Mouse (Mus musculus) hindbrain, embryonic 16.5 days (tissue): ENCODE results near the gene Eva1c. TPM values are rescaled to one million over a fixed set of nuclear protein-coding genes. Genes with fewer than 3 reads are reported as not detected.
A peak's percentile ranks its signal among the peaks of the same experiment; 100 is the strongest.

Experiments used
- ATAC-seq: fragments of 200-750 bp; cut with Nextera tagmentation; 2 replicates; pipeline ENCODE4 v1.8.0; 2017; ENCODE audit warnings: moderate TSS enrichment, moderate library complexity
- H3K27ac ChIP-seq: fragments of 300-500 bp; sonication (generic); 2 replicates; pipeline ENCODE4 v1.5.1; 2014; ENCODE audit warnings: low read depth, mild to moderate bottlenecking, control low read depth, low read length, moderate library complexity
- H3K27me3 ChIP-seq: fragments of 300-500 bp; sonication (generic); replicated peaks from 2 replicates; pipeline ENCODE4 v1.6.1; 2014; ENCODE audit warnings: low read length; ENCODE audit not compliant: control insufficient read depth, insufficient read depth
- H3K36me3 ChIP-seq: fragments of 300-500 bp; sonication (generic); 2 replicates; pipeline ENCODE4 v1.6.1; 2014; ENCODE audit warnings: mild to moderate bottlenecking, low read length, moderate library complexity, mixed read lengths; ENCODE audit not compliant: control insufficient read depth, insufficient read depth
- H3K4me1 ChIP-seq: fragments of 300-500 bp; sonication (generic); 2 replicates; pipeline ENCODE4 v1.6.1; 2014; ENCODE audit warnings: low read depth, low read length; ENCODE audit not compliant: control insufficient read depth, insufficient read depth
- H3K4me2 ChIP-seq: fragments of 300-500 bp; sonication (generic); 2 replicates; pipeline ENCODE4 v1.6.1; 2014; ENCODE audit warnings: mild to moderate bottlenecking, low read length, control low read depth, moderate library complexity
- H3K4me3 ChIP-seq: fragments of 300-500 bp; sonication (generic); 2 replicates; pipeline ENCODE4 v1.5.1; 2014; ENCODE audit warnings: mild to moderate bottlenecking, low read length, control low read depth, moderate library complexity
- H3K9ac ChIP-seq: fragments of 300-500 bp; sonication (generic); 2 replicates; pipeline ENCODE4 v1.6.1; 2014; ENCODE audit warnings: low read depth, mild to moderate bottlenecking, control low read depth, low read length, moderate library complexity
- H3K9me3 ChIP-seq: fragments of 300-500 bp; sonication (generic); 2 replicates; pipeline ENCODE4 v1.6.1; 2014; ENCODE audit warnings: mild to moderate bottlenecking, low read length, moderate library complexity; ENCODE audit not compliant: control insufficient read depth
- WGBS: fragments of 180-500 bp; shearing (Covaris S2); extraction: QIAGEN DNeasy Blood & Tissue Kit; methylation state at CpG from one replicate; pipeline ENCODE4 v1.1.7; 2014; 5-methylcytosine and 5-hydroxymethylcytosine counted together
- polyA plus RNA-seq: library from polyadenylated mRNA; unstranded; fragments of >200 nt; fragmentation: Nextera tagmentation; extraction: Ambion mirVana; gene quantifications from 2 replicates; pipeline ENCODE4 v1.2.1, GENCODE M21; 2015

Eva1c gene
- polyA plus RNA-seq, 1 experiment from 2014 or later, result 4.4 TPM

DNA sequence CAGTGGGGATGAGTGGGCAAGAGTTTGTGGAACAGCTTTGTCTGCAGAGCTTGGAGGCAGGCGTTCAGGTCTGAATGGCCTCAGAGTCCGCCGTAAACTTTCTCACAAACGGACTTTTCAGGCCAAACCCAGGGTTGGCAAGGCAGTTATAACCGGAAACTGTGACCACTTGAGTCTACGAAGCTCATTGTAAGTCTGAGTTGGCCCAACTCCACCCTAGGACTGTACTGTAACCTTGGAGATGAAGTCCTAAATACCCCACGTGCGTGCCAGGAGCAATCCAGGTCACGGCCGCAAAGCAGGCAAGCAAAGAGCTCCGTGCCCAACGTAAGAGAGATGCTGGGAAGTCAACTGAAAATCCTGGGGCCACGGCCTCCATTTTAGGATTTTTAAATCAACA, 85.2 kb downstream of the Eva1c start:
- H3K27me3 ChIP-seq, result no peaks in the 10 kb centered on the region
- ATAC-seq, result peak; percentile 20; the same call in 1 of the 2 replicates
- H3K4me3 ChIP-seq, result no peak overlapping the region
- no peak overlapping the region for H3K9ac ChIP-seq
- no peaks in the 10 kb centered on the region for H3K4me1 ChIP-seq
- H3K9me3 ChIP-seq, result no peaks in the 10 kb centered on the region
- H3K27ac ChIP-seq, result no peak overlapping the region
- H3K36me3 ChIP-seq, result no peaks in the 10 kb centered on the region
- H3K4me2 ChIP-seq, result no peak overlapping the region
- WGBS, result 79% methylated on average over 13 of the region's 13 CpGs

DNA sequence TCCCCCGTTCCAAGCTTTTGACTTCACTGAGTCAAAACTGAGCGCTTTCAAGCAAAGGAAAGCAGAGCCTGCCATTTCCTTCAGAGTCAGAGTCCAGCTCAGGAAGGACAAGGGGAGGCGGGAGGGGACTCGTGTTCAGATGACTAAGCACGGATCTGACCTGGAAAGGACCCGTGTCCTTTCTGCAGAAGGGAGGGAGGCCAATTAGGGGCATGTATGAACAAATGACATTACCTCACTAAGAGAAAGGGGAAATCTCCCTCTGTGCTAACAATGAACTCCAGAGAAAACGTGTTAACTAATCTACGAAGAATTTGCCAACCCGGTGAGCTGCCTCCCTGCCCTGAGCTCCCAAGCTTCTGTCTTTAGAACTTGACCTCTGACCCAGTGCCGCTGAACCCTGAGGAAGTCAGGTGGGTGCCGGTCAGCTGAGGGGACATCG, 89.5 kb downstream of the Eva1c start:
- ATAC-seq, result no peak
- no peak overlapping the region for H3K4me2 ChIP-seq

DNA sequence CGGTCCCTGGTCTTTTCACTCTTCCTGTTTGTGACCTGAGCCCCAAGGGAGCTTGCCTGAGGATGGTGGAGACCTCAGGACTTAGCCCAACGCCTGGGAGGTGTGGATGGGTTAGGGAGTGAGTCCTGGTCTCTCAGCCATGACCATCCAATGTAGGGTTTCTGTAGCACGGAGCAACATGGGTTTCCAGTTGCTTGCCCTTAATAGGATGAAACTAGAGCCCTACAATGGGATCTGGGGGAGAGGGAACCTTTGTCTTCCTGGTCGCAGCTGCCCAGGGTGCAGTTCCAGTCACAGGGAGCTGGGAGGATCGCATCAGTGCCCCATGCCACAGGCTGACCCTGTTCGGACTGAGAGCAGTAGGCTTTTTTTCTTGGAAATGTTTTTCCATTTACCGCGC, 90.6 kb downstream of the Eva1c start:
- Histone ChIP-seq H3K4me3 (no peak overlapping the region), H3K27me3 (no peaks in the 10 kb centered on the region), H3K36me3 (no peaks in the 10 kb centered on the region), H3K27ac (no peak overlapping the region), H3K4me1 (no peaks in the 10 kb centered on the region), H3K9me3 (no peaks in the 10 kb centered on the region), H3K4me2 (no peak overlapping the region), H3K9ac (no peak overlapping the region)
- 77% methylated on average over 8 of the region's 8 CpGs for WGBS
- no peak for ATAC-seq

More for the DNA sequence above, 89.5 kb downstream of the Eva1c start:
- H3K9me3 ChIP-seq, result no peaks in the 10 kb centered on the region
- no peak overlapping the region for H3K4me3 ChIP-seq
- 45% methylated on average over 12 of the region's 12 CpGs for WGBS
- H3K4me1 ChIP-seq, result no peaks in the 10 kb centered on the region
- no peaks in the 10 kb centered on the region for H3K27me3 ChIP-seq
- no peak overlapping the region for H3K9ac ChIP-seq
- H3K36me3 ChIP-seq, result no peaks in the 10 kb centered on the region
- H3K27ac ChIP-seq, result no peak overlapping the region

DNA sequence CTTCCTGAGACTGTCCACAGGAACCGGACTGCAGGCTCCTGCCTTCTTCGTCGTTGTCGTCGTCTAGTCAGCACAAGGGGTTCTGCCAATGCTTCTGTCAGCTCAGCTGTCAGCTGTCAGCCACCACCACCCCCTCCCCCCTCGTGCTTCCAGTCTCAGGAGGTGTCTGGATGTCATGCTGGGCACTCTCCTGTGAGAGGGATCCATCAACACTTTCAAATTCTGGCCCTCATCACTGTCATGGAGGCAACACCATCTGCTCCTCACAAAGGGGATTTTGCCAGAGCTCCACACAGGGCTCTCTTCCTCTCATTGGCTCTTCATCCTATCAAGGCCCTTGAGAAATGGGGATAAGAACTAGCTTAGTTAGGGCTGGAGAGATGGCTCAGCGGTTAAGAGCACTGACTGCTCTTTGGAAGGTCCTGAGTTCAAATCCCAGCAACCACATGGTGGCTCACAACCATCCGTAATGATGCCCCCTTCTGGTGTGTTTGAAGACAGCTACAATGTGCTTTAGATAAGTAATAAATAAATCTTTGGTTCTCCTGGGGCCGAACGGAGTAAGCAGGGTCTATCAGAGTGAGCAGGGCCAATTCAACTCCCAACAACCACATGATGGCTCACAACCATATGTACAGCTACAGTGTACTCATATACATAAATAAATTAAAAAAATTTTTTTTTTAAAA, 95.1 kb downstream of the Eva1c start:
- WGBS, result 52% methylated on average over 10 of the region's 10 CpGs
- Histone ChIP-seq H3K4me3 (no peak overlapping the region), H3K4me2 (no peak overlapping the region), H3K4me1 (no peaks in the 10 kb centered on the region), H3K27me3 (no peaks in the 10 kb centered on the region), H3K27ac (no peak overlapping the region), H3K9ac (no peak overlapping the region), H3K36me3 (no peaks in the 10 kb centered on the region), H3K9me3 (no peaks in the 10 kb centered on the region)
- ATAC-seq, result peak; percentile 41; the same call in 1 of the 2 replicates

DNA sequence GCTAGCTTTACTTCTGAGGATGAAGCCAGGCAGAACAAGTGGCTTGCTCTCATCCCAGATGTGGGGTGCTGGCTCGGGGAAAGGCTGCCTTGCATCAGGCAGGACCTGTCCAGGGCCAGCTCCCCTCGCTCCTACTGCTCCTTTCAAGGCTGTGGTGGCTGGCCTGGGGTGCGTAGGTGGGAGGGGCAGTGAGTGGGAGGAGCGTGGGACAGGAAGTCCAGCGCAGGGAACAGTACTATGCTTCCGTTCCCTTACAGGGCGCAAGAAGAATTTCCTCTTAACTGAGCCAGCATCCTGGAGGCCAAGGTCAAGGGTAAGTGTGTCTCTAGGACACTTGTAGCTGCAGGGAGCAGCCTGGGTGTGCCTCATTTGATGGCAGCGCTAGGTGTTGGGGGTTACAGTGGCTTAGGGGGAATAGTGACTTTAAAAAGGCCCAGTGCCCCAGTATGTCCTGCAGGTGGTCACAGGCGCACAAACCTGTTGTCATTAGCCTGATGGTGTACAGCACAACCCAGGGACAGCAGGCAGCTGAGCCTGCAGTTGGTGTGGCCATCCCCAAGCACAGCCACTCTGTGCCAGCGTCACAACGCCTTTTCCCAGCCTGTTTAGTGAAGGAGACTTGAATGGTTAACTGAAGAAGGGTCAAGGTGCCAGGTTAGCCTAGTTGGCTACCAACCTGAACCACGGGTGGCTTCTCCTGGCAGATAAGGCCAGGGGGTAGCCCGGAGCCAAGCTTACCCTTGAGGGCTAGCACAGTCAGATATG, 98.3 kb downstream of the Eva1c start:
- Histone ChIP-seq H3K4me1 (no peaks in the 10 kb centered on the region), H3K36me3 (no peaks in the 10 kb centered on the region; the same call in 1 of the 2 replicates), H3K9ac (no peak overlapping the region), H3K9me3 (no peaks in the 10 kb centered on the region), H3K27ac (no peak overlapping the region), H3K4me2 (no peak overlapping the region), H3K27me3 (no peaks in the 10 kb centered on the region), H3K4me3 (no peak overlapping the region)
- 0 out of 2 replicates have a peak, but pooled peaks have one; percentile 41 for ATAC-seq
- 89% methylated on average over 13 of the region's 13 CpGs for WGBS

DNA sequence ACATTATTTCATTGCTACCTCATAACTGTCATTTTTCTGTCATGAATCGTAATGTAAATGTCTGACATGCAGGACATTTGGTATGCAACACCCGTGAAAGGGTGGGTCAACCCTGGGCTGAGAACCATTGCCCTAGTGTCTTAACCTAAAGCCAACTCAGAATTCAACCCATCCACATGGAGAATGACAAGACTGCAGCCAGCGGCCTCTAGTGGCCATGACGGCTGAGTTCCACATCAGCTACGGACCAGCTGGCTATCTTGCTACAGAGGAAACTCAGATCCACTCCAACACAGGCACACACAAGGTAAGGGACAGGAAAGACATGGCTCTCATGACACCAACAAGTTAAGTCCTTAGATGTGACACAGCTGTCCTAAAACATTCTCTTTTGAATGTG, 98.9 kb downstream of the Eva1c start:
- H3K4me1 ChIP-seq, result no peaks in the 10 kb centered on the region
- H3K4me3 ChIP-seq, result no peak overlapping the region
- ATAC-seq, result peak; percentile 60
- no peaks in the 10 kb centered on the region for H3K9me3 ChIP-seq
- no peak overlapping the region for H3K4me2 ChIP-seq
- WGBS, result 22% methylated on average over 5 of the region's 5 CpGs
- no peaks in the 10 kb centered on the region; the same call in 1 of the 2 replicates for H3K36me3 ChIP-seq
- no peak overlapping the region for H3K9ac ChIP-seq
- no peaks in the 10 kb centered on the region for H3K27me3 ChIP-seq
- no peak overlapping the region for H3K27ac ChIP-seq

DNA sequence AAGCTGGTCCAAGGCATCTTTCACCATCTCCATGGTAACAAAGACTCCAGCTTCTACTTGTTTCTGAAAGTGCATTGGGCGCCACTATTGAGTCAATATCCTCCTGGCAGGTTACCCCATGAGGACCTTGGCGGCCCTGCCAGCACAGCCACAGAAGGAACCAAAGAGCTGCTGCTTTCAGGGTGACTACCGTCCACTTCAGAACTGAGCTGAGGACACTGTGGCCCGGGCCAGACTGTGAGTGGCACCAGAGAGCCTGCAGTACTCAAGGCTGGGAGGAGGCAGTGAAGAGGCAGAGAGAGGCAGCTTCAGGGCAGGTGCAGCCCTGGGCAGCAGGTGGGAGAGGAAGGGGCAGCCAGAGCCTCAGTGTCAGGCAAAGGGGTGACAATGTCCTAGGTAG, 100.9 kb downstream of the Eva1c start:
- no peaks in the 10 kb centered on the region for H3K4me1 ChIP-seq
- no peak overlapping the region for H3K4me2 ChIP-seq
- H3K9me3 ChIP-seq, result no peaks in the 10 kb centered on the region
- no peak overlapping the region for H3K9ac ChIP-seq
- no peak overlapping the region for H3K4me3 ChIP-seq
- H3K36me3 ChIP-seq, result no peaks in the 10 kb centered on the region; the same call in 1 of the 2 replicates
- no peak overlapping the region for H3K27ac ChIP-seq
- H3K27me3 ChIP-seq, result no peaks in the 10 kb centered on the region
- 84% methylated on average over 4 of the region's 4 CpGs for WGBS
- ATAC-seq, result no peak

DNA sequence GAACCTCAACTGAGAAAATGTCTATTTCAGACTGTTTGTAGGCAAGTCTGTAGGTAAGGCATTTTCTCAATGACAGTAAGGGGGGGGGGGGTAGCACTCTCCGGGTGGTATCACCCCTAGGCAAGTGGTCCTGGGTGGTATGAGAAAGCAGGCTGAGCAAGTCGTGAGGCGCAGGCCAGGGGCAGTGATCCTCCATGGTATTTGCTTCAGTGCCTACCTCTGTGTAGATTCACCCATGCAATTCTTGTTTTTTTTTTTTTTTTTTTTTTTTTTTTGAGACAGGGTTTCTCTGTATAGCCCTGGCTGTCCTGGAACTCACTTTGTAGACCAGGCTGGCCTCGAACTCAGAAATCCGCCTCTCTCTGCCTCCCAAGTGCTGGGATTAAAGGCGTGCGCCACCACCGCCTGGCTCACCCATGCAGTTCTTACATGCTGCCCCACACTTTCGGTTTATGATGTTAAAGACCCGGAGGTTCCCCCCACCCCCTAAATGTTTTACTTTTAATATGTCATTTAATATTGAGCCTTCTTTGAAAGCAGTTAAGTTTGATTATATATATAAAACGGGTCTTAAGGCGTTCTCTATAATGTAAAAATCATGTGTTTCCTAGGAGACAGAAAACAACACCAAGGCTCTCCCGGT, 107.1 kb downstream of the Eva1c start:
- Histone ChIP-seq H3K36me3 (peaks cover 10% of the 10 kb centered on the region), H3K9ac (peak overlapping the region; percentile 85), H3K4me1 (peaks cover 6% of the 10 kb centered on the region), H3K27ac (peak overlapping the region; percentile 93), H3K9me3 (no peaks in the 10 kb centered on the region), H3K27me3 (no peaks in the 10 kb centered on the region), H3K4me2 (peak overlapping the region; percentile 73), H3K4me3 (peak overlapping the region; percentile 90)
- WGBS, result 36% methylated on average over 13 of the region's 13 CpGs
- no peak for ATAC-seq

DNA sequence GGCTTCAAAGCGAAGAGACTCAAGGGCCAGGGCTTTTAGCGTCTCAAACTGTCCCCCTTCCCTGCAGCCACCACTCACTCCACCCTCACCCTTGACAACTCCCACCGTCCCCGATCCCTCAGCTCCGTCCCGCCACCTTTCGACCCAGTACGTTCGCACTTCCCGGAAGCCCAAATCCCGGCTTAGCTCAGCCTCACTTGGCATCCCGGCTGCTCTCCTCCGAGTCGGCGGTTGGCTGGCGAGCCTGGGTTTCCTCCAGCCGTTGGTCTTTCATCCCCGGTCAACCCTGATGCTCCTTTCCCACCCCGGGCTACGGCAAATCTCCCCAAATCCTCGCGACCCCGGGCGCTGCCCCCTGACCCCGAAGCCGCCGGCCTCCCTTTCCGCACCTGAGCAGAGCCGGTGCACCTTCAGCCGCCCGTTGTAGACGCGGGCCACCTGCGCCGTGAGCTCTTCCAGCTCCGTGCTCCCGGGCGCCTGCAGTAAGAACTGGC, 107.7 kb downstream of the Eva1c start:
- Histone ChIP-seq H3K4me2 (peak overlapping the region; percentile 73), H3K9ac (peak overlapping the region; percentile 85), H3K27me3 (no peaks in the 10 kb centered on the region), H3K9me3 (no peaks in the 10 kb centered on the region), H3K4me1 (peaks cover 6% of the 10 kb centered on the region), H3K27ac (peak overlapping the region; percentile 93), H3K4me3 (peak overlapping the region; percentile 90), H3K36me3 (peaks cover 12% of the 10 kb centered on the region)
- peak; percentile 85 for ATAC-seq
- 1% methylated on average over 38 of the region's 38 CpGs for WGBS
